Mouse (Mus musculus) lung, embryonic 14.5 days (tissue): Measurements from ENCODE around the gene Nav1. TPM values are rescaled to one million over a fixed set of nuclear protein-coding genes. Genes with fewer than 3 reads are reported as not detected.

ENCODE experiments used
- ATAC-seq: fragments of 200-750 bp; cut with Nextera tagmentation; 2 replicates; pipeline ENCODE4 v1.8.0; 2017; ENCODE audit warnings: mild to moderate bottlenecking, moderate TSS enrichment, moderate library complexity; ENCODE audit not compliant: insufficient read depth
- DNase-seq: peaks from one replicate; pipeline ENCODE4 v3.0.0-alpha.2; 2015
- H3K27ac ChIP-seq: fragments of 300-500 bp; sonication (generic); 2 replicates; pipeline ENCODE4 v1.5.1; 2014; ENCODE audit warnings: low read depth, mild to moderate bottlenecking, moderate library complexity
- H3K27me3 ChIP-seq: fragments of 300-500 bp; sonication (generic); 2 replicates; pipeline ENCODE4 v1.6.1; 2014; ENCODE audit warnings: low read length, control low read depth; ENCODE audit not compliant: insufficient read depth
- H3K36me3 ChIP-seq: fragments of 300-500 bp; sonication (generic); 2 replicates; pipeline ENCODE4 v1.6.1; 2014; ENCODE audit warnings: control low read depth; ENCODE audit not compliant: insufficient read depth
- H3K4me1 ChIP-seq: fragments of 300-500 bp; sonication (generic); 2 replicates; pipeline ENCODE4 v1.6.1; 2014; ENCODE audit warnings: antibody characterized with exemption, control low read depth; ENCODE audit not compliant: insufficient read depth
- H3K4me2 ChIP-seq: fragments of 300-500 bp; sonication (generic); 2 replicates; pipeline ENCODE4 v1.6.1; 2014; ENCODE audit warnings: mild to moderate bottlenecking
- H3K4me3 ChIP-seq: fragments of 300-500 bp; sonication (generic); 2 replicates; pipeline ENCODE4 v1.5.1; 2014; ENCODE audit warnings: low read depth, low read length
- H3K9ac ChIP-seq: fragments of 300-500 bp; sonication (generic); 2 replicates; pipeline ENCODE4 v1.6.1; 2014
- H3K9me3 ChIP-seq: fragments of 300-500 bp; sonication (generic); 2 replicates; pipeline ENCODE4 v1.6.1; 2016; ENCODE audit warnings: low read depth, low read length, control low read depth
- CTCF ChIP-seq: IDR thresholded peaks from 2 replicates; pipeline ENCODE4 v1.5.1; 2016; ENCODE audit warnings: antibody characterized with exemption, low read depth
- WGBS: fragments of 180-500 bp; shearing (Covaris S2); extraction: QIAGEN DNeasy Blood & Tissue Kit; methylation state at CpG from one replicate; pipeline ENCODE4 v1.1.7; 2014; 5-methylcytosine and 5-hydroxymethylcytosine counted together
- polyA plus RNA-seq: library from polyadenylated mRNA; unstranded; fragments of >200 nt; fragmentation: Nextera tagmentation; extraction: Ambion mirVana; gene quantifications from 2 replicates; pipeline ENCODE4 v1.2.1, GENCODE M21; 2014

The Nav1 gene
- polyA plus RNA-seq, 1 experiment from 2014 or later: 21.7 TPM

DNA sequence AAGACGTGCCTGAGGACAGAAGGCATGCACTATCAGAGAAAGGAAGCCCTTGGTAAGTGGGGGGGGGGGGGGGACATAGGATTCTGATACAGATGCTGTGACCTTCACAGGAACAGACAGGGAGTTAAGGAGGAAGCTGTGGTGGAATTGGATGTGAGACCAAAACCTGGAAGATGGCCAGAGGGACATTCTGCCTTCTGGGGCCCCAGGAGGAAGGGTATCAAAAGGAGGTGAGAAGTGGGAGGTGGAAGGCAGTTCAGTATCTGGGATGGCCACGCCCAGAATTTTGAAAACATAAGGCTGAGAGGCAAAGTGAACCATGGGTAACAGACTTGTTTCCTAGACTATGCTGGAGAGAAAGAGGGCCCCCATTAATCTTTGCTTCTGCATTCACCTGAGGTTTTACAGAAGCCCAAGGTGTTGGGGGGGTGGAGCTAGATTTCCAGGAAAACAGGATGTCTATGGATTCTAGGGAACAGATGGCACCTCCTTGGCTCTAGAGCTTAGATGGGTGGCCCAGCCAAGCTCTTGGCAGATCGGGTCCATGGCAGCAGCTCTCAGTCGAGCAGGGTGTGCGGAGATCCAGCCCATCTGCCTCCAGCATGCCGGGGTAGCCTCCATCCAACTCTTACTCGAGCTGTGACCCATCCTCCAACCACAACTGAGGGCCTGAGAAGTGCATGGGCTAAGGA lies 2.6 kb downstream of the Nav1 start:
- Histone ChIP-seq H3K36me3 (0 out of 2 replicates have a peak, but pooled peaks cover 7% of the 10 kb centered on the region), H3K27me3 (no peaks in the 10 kb centered on the region), H3K9ac (no peak overlapping the region), H3K4me1 (no peaks in the 10 kb centered on the region), H3K27ac (no peak overlapping the region), H3K9me3 (no peaks in the 10 kb centered on the region), H3K4me3 (no peak overlapping the region), H3K4me2 (no peak overlapping the region)
- no peak for TF ChIP-seq CTCF
- 66% methylated on average over 7 of the region's 7 CpGs for WGBS
- DNase-seq: peak; percentile 43
- no peak for ATAC-seq

DNA sequence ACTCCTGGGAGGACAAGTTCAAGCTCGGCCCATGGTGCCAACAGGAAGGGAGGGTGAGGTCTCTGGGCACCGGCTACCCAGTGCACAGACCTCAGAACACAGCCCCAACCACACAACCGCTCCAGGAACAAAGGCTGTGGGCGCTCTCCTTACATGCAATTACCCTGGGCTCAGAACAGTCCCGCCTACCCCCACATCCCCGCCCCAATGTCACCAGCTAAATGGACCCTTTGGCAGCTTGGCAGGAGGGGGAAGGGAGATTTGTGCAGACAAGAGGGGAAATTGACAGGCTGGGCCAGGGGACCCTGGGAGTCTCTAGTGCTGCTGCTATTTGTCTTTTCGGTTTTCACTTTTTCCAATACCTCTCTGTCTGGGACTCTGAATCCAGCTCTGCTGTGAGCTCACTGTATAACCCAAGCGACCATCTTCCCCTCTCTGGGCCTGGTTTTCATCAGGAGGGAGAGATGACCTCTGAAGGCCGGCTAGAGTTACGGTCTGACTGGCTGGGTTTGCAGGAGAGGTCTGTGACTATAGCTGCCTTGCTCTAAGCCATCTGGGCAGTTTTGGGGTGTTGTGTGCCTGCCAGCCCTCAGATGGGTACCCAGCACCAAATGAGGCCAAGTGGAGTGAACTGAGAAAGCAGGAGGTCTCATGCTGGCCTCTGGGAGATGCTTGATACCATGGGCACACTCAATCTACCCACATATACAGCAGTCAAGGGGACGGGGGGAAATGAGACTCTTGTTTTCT lies 3.8 kb downstream of the Nav1 start:
- Histone ChIP-seq H3K9ac (no peak overlapping the region), H3K4me2 (no peak overlapping the region), H3K36me3 (0 out of 2 replicates have a peak, but pooled peaks cover 7% of the 10 kb centered on the region), H3K27me3 (no peaks in the 10 kb centered on the region), H3K4me3 (no peak overlapping the region), H3K4me1 (no peaks in the 10 kb centered on the region), H3K27ac (no peak overlapping the region), H3K9me3 (no peaks in the 10 kb centered on the region)
- TF ChIP-seq CTCF: no peak
- 60% methylated on average over 11 of the region's 11 CpGs for WGBS
- ATAC-seq (no peak), DNase-seq (no peak)

DNA sequence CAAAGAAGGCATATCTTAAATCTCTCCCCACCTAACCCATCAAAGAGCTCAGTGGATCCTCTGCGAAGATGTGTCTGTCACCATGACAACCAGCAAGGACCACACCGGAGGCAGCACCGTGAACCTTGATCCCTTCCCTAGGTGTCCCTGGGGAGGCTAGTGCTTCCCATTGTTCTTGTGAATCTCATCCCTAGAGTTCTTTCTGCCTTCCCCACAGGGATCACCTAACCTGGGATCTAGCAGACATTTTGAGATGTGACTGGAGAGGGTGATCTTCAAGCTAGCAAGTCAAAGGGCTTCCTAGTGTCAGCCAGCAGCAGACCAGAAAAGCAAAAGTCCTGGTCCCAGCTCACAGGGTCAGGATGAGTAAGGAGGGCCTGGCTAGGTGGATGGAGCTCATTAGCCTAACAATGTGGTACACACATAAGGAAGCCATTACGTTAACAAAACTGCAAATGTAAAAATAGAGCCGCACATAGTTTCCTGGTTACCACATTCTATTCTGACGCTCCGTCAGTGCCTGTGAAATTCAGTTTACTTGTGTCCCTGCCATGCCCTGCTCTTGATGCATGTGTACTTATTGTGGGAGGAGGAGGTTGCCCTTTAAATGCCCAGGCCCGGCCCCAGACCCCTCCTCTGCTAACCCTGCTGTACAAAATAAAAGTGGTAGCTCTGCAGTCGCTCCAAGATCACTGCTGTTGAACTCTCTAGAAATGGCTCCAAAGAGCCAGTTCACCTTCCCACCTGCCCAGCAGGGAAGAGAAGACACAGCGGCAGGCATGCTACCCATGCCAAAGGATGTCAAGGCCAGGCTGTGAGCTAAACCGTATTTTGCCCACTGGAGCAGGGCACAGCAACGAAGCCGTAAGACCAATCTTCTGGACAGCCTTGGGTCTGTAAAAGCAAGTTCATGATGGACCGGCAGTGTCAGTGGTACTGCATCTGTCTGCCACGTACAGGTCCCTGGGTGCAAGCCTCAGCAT lies 6.8 kb downstream of the Nav1 start:
- DNase-seq (no peak), ATAC-seq (no peak)
- H3K27me3 ChIP-seq: no peaks in the 10 kb centered on the region
- no peaks in the 10 kb centered on the region for H3K9me3 ChIP-seq
- H3K4me2 ChIP-seq: no peak overlapping the region
- H3K4me1 ChIP-seq: no peaks in the 10 kb centered on the region
- WGBS: 62% methylated on average over 15 of the region's 15 CpGs
- no peak overlapping the region for H3K27ac ChIP-seq
- H3K36me3 ChIP-seq: 0 out of 2 replicates have a peak, but pooled peaks cover 3% of the 10 kb centered on the region
- TF ChIP-seq CTCF: no peak
- H3K9ac ChIP-seq: no peak overlapping the region
- no peak overlapping the region for H3K4me3 ChIP-seq

DNA sequence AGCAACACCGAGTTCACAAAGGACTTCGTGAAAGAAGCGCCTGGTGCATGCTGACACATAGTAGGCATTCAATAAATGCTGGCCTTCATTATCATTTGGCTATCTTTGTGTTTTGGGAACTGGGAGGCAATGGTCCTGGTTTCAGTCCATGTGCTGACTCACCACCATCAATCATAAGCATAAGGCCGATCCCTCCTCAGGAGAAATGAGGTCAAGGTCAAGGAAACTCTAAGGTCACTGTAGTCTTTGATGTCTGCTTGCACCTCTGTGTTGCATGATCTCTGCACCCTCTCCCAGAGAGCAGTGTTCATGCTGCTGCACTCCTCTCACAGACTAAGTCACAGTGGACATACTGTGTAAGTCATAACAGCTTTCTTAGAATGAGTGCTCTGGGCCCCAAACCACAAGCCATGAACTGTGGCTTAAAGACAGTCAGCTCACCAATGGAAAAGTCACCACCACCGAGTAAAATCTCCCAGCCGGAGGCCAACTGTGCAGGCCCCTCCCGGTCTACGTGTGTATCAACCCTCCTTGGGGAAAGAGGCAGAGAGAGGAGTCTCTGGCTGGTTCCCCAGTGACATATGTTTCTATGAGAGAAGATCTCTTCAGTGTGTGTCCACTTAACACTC lies 8.7 kb downstream of the Nav1 start:
- no peaks in the 10 kb centered on the region for H3K27me3 ChIP-seq
- no peak overlapping the region for H3K4me2 ChIP-seq
- H3K4me3 ChIP-seq: no peak overlapping the region
- 75% methylated on average over 8 of the region's 8 CpGs for WGBS
- ATAC-seq (no peak), DNase-seq (no peak)
- no peaks in the 10 kb centered on the region for H3K4me1 ChIP-seq
- H3K27ac ChIP-seq: no peak overlapping the region
- 0 out of 2 replicates have a peak, but pooled peaks cover 3% of the 10 kb centered on the region for H3K36me3 ChIP-seq
- no peaks in the 10 kb centered on the region for H3K9me3 ChIP-seq
- H3K9ac ChIP-seq: no peak overlapping the region
- no peak for TF ChIP-seq CTCF

DNA sequence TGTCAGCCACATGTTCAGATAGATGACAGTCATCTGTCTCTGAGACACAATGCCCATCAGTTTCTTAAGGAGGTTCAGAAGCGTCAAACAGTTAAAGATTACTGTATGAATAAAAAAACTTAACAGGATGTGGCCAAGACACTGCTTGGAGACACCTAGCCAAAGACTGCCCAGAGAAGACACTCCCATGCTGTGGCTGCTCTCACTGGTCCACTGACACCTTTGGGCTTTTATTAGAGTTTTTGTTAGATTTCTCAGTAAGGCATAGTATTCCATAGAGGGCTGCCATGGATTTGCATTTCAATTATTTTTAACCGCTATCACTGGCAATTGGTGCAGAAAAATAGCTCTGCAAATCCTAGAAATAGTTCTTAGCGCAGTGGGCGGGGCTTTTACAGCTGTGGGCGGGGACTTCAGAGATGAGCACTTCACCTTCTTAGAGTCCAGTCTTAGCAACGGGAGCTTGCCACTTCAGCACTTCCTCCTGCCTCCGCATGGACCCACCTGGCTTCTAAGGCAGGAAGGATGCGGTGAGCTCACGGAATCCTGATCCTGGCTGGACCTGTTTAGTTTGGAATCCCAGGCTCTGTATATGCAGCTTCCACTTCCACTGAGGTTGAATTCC lies 12.7 kb downstream of the Nav1 start:
- 41% methylated on average over 9 of the region's 9 CpGs for WGBS
- H3K4me3 ChIP-seq: no peak overlapping the region

DNA sequence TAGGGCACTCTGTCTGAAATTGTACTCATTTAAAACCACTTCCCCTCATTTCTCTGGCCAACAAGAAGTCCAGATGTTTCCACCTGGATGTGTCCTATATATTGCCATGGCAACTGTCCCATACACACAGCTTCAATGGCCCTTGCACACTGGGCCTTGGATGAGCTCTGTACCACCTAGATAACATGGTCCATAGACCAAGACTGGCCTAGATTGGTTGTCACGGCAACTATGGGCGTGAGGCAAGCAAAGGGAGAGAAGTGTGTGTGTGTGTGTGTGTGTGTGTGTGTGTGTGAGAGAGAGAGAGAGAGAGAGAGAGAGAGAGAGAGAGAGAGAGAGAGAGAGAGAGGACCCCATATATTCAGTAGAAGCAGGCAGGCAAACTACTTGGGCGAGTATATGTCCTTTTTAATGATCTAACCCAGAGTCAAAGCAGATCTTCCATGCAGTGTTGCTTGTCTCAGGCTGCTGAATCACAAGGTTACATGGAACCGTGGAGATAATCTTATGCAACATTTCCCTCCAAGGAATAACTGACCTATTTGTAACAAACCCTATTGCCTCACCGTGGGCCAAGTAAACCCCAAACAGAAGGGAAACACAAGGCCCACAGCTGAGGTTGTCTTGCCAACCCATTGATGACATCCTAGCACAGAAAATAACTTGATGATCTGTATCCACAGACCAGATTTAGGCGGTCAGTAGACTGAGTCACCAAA lies 13.4 kb downstream of the Nav1 start:
- no peak overlapping the region for H3K4me3 ChIP-seq
- no peaks in the 10 kb centered on the region for H3K27me3 ChIP-seq
- H3K9ac ChIP-seq: no peak overlapping the region
- H3K4me1 ChIP-seq: no peaks in the 10 kb centered on the region
- no peak for DNase-seq
- whole genome bisulfite sequencing: 89% methylated on average over 6 of the region's 6 CpGs
- no peak overlapping the region for H3K4me2 ChIP-seq
- ATAC-seq: no peak
- no peaks in the 10 kb centered on the region for H3K9me3 ChIP-seq
- no peak for TF ChIP-seq CTCF
- H3K36me3 ChIP-seq: no peaks in the 10 kb centered on the region
- no peak overlapping the region for H3K27ac ChIP-seq

More for the DNA sequence above, 12.7 kb downstream of the Nav1 start:
- H3K27ac ChIP-seq: no peak overlapping the region
- no peak for ATAC-seq
- no peak overlapping the region for H3K9ac ChIP-seq
- no peak for TF ChIP-seq CTCF
- H3K4me1 ChIP-seq: no peaks in the 10 kb centered on the region
- no peaks in the 10 kb centered on the region for H3K9me3 ChIP-seq
- DNase-seq: peak; percentile 34
- no peak overlapping the region for H3K4me2 ChIP-seq
- H3K36me3 ChIP-seq: no peaks in the 10 kb centered on the region
- H3K27me3 ChIP-seq: no peaks in the 10 kb centered on the region
